Mouse (Mus musculus): ENCODE measurements around the gene Flt3.

DNA sequence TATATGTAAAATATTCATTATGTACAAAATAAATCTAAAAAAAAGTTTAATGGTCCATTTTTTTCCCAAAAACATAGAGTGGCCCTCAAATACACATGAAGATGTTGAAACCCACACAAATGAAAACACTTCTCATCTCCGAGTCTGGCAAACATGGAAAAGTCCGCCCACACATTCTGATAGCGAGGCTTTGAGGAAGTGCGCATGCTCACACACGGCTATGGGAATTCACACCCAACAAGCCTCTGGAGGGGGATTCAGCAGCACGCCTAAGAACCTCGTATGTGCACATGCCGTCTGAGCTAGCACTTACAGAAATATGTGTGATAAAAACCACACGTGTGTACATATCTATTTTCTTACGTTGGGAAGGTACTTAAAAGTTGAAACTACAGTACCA is 18.9 kb downstream of the Flt3 start:
- TF ChIP-seq CTCF (IDR thresholded peaks at IDR 0.05; ENCODE audit: low read depth, low read length) (no peak), GATA2 (IDR thresholded peaks at IDR 0.05; ENCODE audit: borderline replicate concordance, low read depth, low read length) (no peak)

Measured in G1E (cell line).